Comparison of ENCODE assay signal across 7 mouse cellular contexts in genomic region chr14:31780412-31781233, GRCm38 (mm10). TPM values are rescaled to one million over a fixed set of nuclear protein-coding genes. Genes with fewer than 3 reads are reported as not detected.
A peak's percentile ranks its signal among the peaks of the same experiment; 100 is the strongest.
DNase-seq lines count a peak whose midpoint lies in the region; ATAC-seq lines count a peak whose summit lies in the region.

No protein-coding gene starts in this region.

- 28% methylated on average over 11 of the region's 11 CpGs for WGBS in hindbrain, embryonic 12.5 days
- 66% methylated on average over 11 of the region's 11 CpGs for WGBS in liver, embryonic 11.5 days

- peak overlapping the region; percentile 54 for H3K9ac ChIP-seq in hindbrain, embryonic 12.5 days
- H3K9ac ChIP-seq in liver, embryonic 11.5 days (ENCODE audit: low read depth, low read length), result peak overlapping the region; percentile 50

- DNase-seq in right cerebral cortex, adult 2 months (ENCODE audit: low spot score in 2 of 2), result peak; percentile 29 to 42
- DNase-seq in right cerebral cortex, postnatal 4 days, result no peak
- peak; percentile 20 to 38 for DNase-seq in cerebellum, postnatal 10 days
- DNase-seq in liver, embryonic 11.5 days (ENCODE audit: low spot score), result no peak
- DNase-seq in splenic B cell, adult 2 months (ENCODE audit: low read depth, low spot score), result peak; percentile 24
- DNase-seq in gastrocnemius, postnatal 14 days, result no peak

- no peaks in the 10 kb centered on the region for H3K27me3 ChIP-seq in hindbrain, embryonic 12.5 days
- H3K27me3 ChIP-seq in liver, embryonic 11.5 days (replicated peaks; ENCODE audit: control insufficient read depth, insufficient read depth, low read length), result no peaks in the 10 kb centered on the region
- H3K27me3 ChIP-seq in splenic B cell, adult 2 months (ENCODE audit: control insufficient read depth, insufficient read depth, low read length, poor library complexity, severe bottlenecking), result no peaks in the 10 kb centered on the region

- H3K4me2 ChIP-seq in hindbrain, embryonic 12.5 days (replicated peaks), result peak overlapping the region; percentile 49
- H3K4me2 ChIP-seq in liver, embryonic 11.5 days, result peak overlapping the region; percentile 61

- peak; percentile 35 for ATAC-seq in hindbrain, embryonic 12.5 days (ENCODE audit: low FRiP score)
- ATAC-seq in liver, embryonic 11.5 days (replicated peaks; ENCODE audit: low FRiP score), result no peak

- peaks cover 20% of the 10 kb centered on the region for H3K4me1 ChIP-seq in hindbrain, embryonic 12.5 days
- peaks cover 24% of the 10 kb centered on the region for H3K4me1 ChIP-seq in liver, embryonic 11.5 days (replicated peaks; ENCODE audit: control insufficient read depth, insufficient read depth, low read length)

- intact Hi-C loops in gastrocnemius, postnatal 14 days (cut with DNase I; ENCODE audit: low total_unique reads), result no loop called here

- no peaks in the 10 kb centered on the region for H3K36me3 ChIP-seq in hindbrain, embryonic 12.5 days
- H3K36me3 ChIP-seq in liver, embryonic 11.5 days (ENCODE audit: control insufficient read depth, insufficient read depth, low read length), result no peaks in the 10 kb centered on the region
- H3K36me3 ChIP-seq in splenic B cell, adult 2 months (ENCODE audit: control insufficient read depth, insufficient read depth, low read length, poor library complexity, severe bottlenecking), result no peaks in the 10 kb centered on the region

- peak overlapping the region; percentile 83 for H3K27ac ChIP-seq in hindbrain, embryonic 12.5 days
- H3K27ac ChIP-seq in liver, embryonic 11.5 days (ENCODE audit: low read depth, low read length), result peak overlapping the region; percentile 79

- no peaks in the 10 kb centered on the region for H3K9me3 ChIP-seq in hindbrain, embryonic 12.5 days (replicated peaks)
- H3K9me3 ChIP-seq in liver, embryonic 11.5 days (ENCODE audit: control insufficient read depth, low read length), result no peaks in the 10 kb centered on the region

- H3K4me3 ChIP-seq in hindbrain, embryonic 12.5 days, result peak overlapping the region; percentile 20
- peak overlapping the region; percentile 26 for H3K4me3 ChIP-seq in liver, embryonic 11.5 days (ENCODE audit: low read depth, low read length)

RNA-seq across cellular contexts. Expression of gene Ankrd28, which starts 49.8 kb away (rescaled TPM):
- polyA plus RNA-seq in hindbrain, embryonic 12.5 days (2016; fragmentation: Nextera tagmentation; extraction: Ambion mirVana), result 12.6 and 14.9 TPM in 2 replicates
- 8.5 and 8.7 TPM in 2 replicates for polyA plus RNA-seq in liver, embryonic 11.5 days (2014; fragmentation: Nextera tagmentation; extraction: Ambion mirVana)
- total RNA-seq in gastrocnemius, postnatal 14 days (2021), result 10 to 100 TPM; 35.8 to 38.4 TPM

Comparison
In these comparisons a context has a peak if more than half of its experiments do, and no peak if none do; other contexts are left out.
1. DNase-seq: peak in right cerebral cortex, adult 2 months (2 of 2), cerebellum, postnatal 10 days (2 of 2) and splenic B cell, adult 2 months (single experiment); none in right cerebral cortex, postnatal 4 days (single experiment), liver, embryonic 11.5 days (single experiment) and gastrocnemius, postnatal 14 days (single experiment).